Mouse (Mus musculus) heart, postnatal 4 days (tissue): ENCODE data around the gene Gm10220. TPM values are rescaled to one million over a fixed set of nuclear protein-coding genes. Genes with fewer than 3 reads are reported as not detected.
"Not testable (repeated sequence)": the region's sequence is repeated elsewhere in the genome, so short reads cannot be mapped to it uniquely, and the experiment has no call there.

Experiments
- DNase-seq: peaks from one replicate; pipeline ENCODE4 v3.0.0; 2021
- total RNA-seq, 2 experiments: library from RNA; stranded (reverse); gene quantifications; 2 replicates each; pipeline ENCODE4 v1.2.3; 2021

The Gm10220 gene
- not detected for total RNA-seq

GRCm38 (mm10) chr5:26121321-26121720, at the start of gene Gm10220:
Gene Gm10220 (minus strand): TSS chr5:26121421.
- not testable (repeated sequence) for DNase-seq

DNA sequence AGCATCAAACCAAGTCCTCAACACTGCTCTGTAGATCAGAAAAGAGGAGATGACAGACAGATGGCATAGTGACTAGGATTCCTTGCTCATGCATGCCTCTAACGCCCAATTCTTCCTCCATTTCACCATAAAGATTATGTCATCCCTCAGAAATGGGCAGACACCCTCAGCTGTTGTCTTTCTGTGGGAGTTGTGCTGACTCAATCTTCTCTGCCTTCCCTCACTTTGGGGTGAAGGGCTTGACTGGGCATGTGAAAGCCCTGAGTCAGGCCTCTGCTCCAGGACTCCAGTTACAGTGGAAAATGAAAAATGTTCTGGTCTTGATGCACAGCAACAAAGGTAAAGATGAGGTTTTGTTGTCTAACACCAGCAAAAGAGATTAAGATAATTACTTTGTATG, 48.6 kb upstream of the Gm10220 start:
- no peak for DNase-seq

GRCm38 (mm10) chr5:26165791-26166165, 44.6 kb upstream of the Gm10220 start:
- DNase-seq, result peak; percentile 11

DNA sequence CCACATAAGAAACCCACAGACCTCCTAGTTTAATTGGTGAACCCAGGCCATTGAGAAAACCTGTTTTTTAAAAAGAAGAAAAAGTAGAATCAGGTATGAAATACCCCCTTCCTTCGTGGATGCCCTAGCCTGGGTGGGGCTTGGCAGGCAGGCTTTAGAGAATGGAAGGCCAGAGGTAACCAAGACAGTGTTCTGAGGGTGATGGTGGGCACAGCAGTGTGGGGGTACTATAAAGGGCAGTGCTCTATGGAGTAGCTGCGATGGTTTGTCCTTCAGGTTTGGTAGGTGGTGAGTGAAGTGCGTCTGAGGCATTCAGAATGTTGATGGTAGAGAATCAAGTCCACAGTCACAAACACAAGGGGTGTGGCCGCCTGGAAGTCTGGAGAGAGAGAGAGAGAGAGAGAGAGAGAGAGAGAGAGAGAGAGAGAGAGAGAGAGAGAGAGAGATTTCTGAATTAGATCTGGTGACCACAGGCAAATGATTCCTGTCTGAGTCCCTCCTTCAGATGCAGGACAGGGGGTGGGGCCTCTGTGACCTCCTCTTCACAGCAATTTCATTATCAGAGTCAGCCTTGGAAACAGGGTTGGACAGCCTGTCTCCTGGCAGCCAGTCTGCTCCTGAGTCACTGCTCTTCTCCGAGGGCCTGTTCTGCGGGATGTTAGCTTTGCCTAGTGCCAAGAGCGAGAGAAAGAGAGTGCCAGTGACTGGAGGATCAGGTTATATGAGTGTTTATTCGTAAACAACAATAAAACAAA, 44.0 kb upstream of the Gm10220 start:
- peak; percentile 45 for DNase-seq

- peak; percentile 15 for DNase-seq
Measured at GRCm38 (mm10) chr5:26157396-26158170, 36.4 kb upstream of the Gm10220 start.

DNA sequence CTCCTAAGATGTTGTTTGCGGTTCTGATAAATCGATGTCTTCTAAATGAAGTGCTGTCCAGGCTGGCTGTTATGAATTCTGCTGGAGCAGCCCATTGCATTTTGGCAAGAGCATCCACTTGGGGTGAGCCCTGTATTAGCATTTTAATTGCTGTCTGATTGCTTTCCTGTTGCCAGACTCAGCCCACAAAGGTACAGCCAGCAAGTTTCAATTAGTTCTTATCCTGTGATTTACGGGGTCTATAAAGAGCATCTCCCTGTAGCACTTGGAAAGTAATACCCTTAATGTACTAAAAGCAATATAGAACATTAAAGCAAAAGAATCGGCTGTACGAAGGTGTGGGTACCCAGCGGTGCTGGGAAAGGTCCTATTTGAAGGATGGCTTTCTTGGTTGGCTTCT, 21.7 kb upstream of the Gm10220 start:
- DNase-seq, result no peak

GRCm38 (mm10) chr5:26105262-26105661, 16.0 kb downstream of the Gm10220 start, which contains the start of gene 5031410I06Rik:
Gene 5031410I06Rik (minus strand): TSS chr5:26105362.
- DNase-seq, result not testable (repeated sequence)

DNA sequence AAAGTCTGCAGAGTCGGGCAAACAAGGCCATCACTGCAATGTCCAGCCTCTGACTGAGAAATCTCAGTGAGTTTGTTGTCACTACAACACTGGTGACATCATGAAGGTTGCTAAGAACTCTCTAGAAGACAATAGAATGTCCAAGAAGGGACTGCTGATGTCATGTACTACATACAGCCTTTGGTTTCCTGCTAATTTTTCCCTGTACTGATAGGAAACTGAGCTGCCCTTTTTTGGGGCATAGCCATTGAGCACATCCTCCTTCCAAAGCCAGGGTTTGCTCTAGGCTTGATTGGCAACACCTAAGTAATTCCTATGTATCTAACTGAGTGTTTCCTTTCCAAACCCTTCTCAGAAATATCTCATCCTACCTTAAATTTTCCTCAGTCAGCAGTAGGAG, 32.0 kb downstream of the Gm10220 start, which contains the start of gene Gm10471:
Gene Gm10471 (minus strand): TSS at position 101 of the 400 bp plus-strand sequence.
- not testable (repeated sequence) for DNase-seq

- not testable (repeated sequence) for DNase-seq
Measured at GRCm38 (mm10) chr5:26079023-26079422, 42.2 kb downstream of the Gm10220 start.

DNA sequence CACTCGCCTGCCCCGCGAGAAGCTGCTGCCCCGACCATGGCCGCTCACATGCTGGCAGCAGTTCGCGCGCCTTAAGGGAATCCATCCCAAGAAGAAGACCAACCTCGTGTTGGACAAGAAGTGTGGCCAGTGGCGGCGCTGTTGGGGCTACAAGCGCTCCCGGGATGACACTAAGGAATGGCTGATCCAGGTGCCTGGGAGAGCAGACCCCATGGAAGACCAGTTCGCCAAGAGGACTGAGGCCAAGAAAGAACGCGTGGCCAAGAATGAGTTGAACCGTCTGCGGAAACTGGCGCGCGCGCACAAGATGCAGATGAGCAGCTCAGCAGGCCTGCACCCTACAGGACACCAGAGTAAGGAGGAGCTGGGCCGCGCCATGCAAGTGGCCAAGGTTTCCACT, 50.5 kb downstream of the Gm10220 start:
- no peak for DNase-seq

Other genes starting within 250 kb of the Gm10220 start
- gene Gm21663, start 179.0 kb downstream of the Gm10220 start, total RNA-seq, result not detected
- gene Gm21671, start 167.0 kb downstream of the Gm10220 start, total RNA-seq, result not detected
- gene Gm21680, start 148.8 kb downstream of the Gm10220 start, total RNA-seq, result not detected
- gene Gm21698, start 132.8 kb downstream of the Gm10220 start, total RNA-seq, result not detected
- not detected for gene Gm1979, start 116.6 kb downstream of the Gm10220 start, total RNA-seq
- gene Gm5862, start 98.5 kb downstream of the Gm10220 start, total RNA-seq, result not detected
- not detected for gene Speer4a, start 81.9 kb downstream of the Gm10220 start, total RNA-seq
- not detected for gene Gm7347, start 62.8 kb downstream of the Gm10220 start, total RNA-seq
- not detected for gene Gm10471, start 32.1 kb downstream of the Gm10220 start, total RNA-seq
- not detected for gene 5031410I06Rik, start 16.1 kb downstream of the Gm10220 start, total RNA-seq
- not detected for gene Gm7361, start 136.3 kb upstream of the Gm10220 start, total RNA-seq